Mouse (Mus musculus) liver, postnatal 0 days (tissue): Measurements from ENCODE around the gene Col5a2. TPM values are rescaled to one million over a fixed set of nuclear protein-coding genes. Genes with fewer than 3 reads are reported as not detected.

Experiments
- ATAC-seq: fragments of 200-750 bp; cut with Nextera tagmentation; 2 replicates; pipeline ENCODE4 v1.8.0; 2017; ENCODE audit warnings: mild to moderate bottlenecking, moderate library complexity
- DNase-seq: peaks from one replicate; pipeline ENCODE4 v3.0.0-alpha.2; 2016
- H3K27ac ChIP-seq: fragments of 300-500 bp; sonication (generic); 2 replicates; pipeline ENCODE4 v1.5.1; 2014; ENCODE audit warnings: antibody characterized with exemption, moderate library complexity, mild to moderate bottlenecking, low read depth
- H3K27me3 ChIP-seq: fragments of 300-500 bp; sonication (generic); 2 replicates; pipeline ENCODE4 v1.6.1; 2014; ENCODE audit warnings: low read length, control low read depth, mixed read lengths; ENCODE audit not compliant: insufficient read depth
- H3K36me3 ChIP-seq: fragments of 300-500 bp; sonication (generic); replicated peaks from 2 replicates; pipeline ENCODE4 v1.6.1; 2014; ENCODE audit warnings: mild to moderate bottlenecking, control low read depth, low read length, moderate library complexity, mixed read lengths; ENCODE audit not compliant: insufficient read depth
- H3K4me1 ChIP-seq: fragments of 300-500 bp; sonication (generic); 2 replicates; pipeline ENCODE4 v1.6.1; 2014; ENCODE audit warnings: antibody characterized with exemption, mild to moderate bottlenecking, control low read depth; ENCODE audit not compliant: insufficient read depth
- H3K4me2 ChIP-seq: fragments of 300-500 bp; sonication (generic); 2 replicates; pipeline ENCODE4 v1.6.1; 2014; ENCODE audit warnings: low read depth, mild to moderate bottlenecking, low read length, moderate library complexity, mixed read lengths
- H3K4me3 ChIP-seq: fragments of 300-500 bp; sonication (generic); 2 replicates; pipeline ENCODE4 v1.5.1; 2014; ENCODE audit warnings: low read depth, low read length
- H3K9ac ChIP-seq: fragments of 300-500 bp; sonication (generic); replicated peaks from 2 replicates; pipeline ENCODE4 v1.6.1; 2014; ENCODE audit warnings: mild to moderate bottlenecking, moderate library complexity
- H3K9me3 ChIP-seq: fragments of 300-500 bp; sonication (generic); 2 replicates; pipeline ENCODE4 v1.6.1; 2016; ENCODE audit warnings: mild to moderate bottlenecking, control low read depth, low read length, mixed read lengths
- CTCF ChIP-seq: sonication (generic); IDR thresholded peaks from 2 replicates; pipeline ENCODE4 v1.5.1; 2016; ENCODE audit warnings: antibody characterized with exemption, low read depth
- EP300 ChIP-seq: IDR thresholded peaks from 2 replicates; pipeline ENCODE4 v1.6.1; 2016; ENCODE audit warnings: antibody characterized with exemption, low read depth, mild to moderate bottlenecking
- WGBS: fragments of 180-500 bp; shearing (Covaris S2); extraction: QIAGEN DNeasy Blood & Tissue Kit; methylation state at CpG from one replicate; pipeline ENCODE4 v1.1.7; 2014; ENCODE audit not compliant: insufficient replicate concordance; 5-methylcytosine and 5-hydroxymethylcytosine counted together
- polyA plus RNA-seq: library from polyadenylated mRNA; unstranded; fragments of >200 nt; fragmentation: Nextera tagmentation; extraction: Ambion mirVana; gene quantifications from 2 replicates; pipeline ENCODE4 v1.2.1, GENCODE M21; 2015

Col5a2 gene
- polyA plus RNA-seq, 1 experiment from 2014 or later: 5.2 TPM

DNA sequence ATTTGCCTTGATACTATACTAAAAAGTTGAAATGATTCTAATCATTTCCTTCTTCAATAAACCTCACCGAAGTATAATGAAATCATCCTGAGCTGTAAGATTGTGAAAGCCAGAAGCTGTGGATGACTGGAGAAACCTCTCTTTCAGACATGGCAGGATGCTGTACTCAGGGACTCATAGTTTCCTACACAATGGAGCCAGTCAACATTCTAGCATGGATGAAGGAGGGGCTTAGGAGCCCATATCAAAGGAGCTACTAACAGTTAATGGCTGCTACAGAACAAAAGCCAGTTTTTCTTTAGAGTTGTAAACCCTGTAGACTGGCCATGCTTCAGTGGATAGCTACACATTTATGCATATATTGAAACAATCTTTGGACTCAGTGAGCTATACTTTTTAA is 12.6 kb downstream of the Col5a2 start:
- no peak overlapping the region for H3K4me3 ChIP-seq
- no peak overlapping the region for H3K4me2 ChIP-seq
- H3K9ac ChIP-seq: no peak overlapping the region
- TF ChIP-seq CTCF (no peak), EP300 (no peak)
- no peaks in the 10 kb centered on the region for H3K27me3 ChIP-seq
- no peak overlapping the region for H3K27ac ChIP-seq
- no peaks in the 10 kb centered on the region for H3K9me3 ChIP-seq
- no peak for DNase-seq
- no peaks in the 10 kb centered on the region for H3K36me3 ChIP-seq
- ATAC-seq: no peak
- WGBS: 78% methylated on average over 1 of the region's 1 CpGs
- H3K4me1 ChIP-seq: no peaks in the 10 kb centered on the region

DNA sequence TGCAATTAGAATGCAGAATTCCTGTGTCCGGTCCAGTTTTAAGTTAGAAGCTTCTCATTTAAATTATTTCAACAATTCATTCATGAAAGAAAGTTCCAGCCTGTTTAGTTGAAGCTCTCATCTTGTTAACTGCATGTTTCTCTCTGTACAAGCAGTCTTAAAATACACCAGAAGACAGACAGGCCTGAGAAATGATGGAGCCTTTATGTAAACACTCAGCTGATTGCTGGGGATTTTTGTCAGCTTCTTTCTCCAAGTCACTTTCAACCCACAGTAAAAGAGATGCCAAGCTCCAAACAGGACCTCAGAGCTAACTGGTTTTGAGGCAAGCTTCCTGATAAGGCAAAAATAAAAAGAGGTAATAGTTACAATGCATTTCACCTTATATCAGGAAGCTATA is 14.8 kb downstream of the Col5a2 start:
- no peak overlapping the region for H3K9ac ChIP-seq

DNA sequence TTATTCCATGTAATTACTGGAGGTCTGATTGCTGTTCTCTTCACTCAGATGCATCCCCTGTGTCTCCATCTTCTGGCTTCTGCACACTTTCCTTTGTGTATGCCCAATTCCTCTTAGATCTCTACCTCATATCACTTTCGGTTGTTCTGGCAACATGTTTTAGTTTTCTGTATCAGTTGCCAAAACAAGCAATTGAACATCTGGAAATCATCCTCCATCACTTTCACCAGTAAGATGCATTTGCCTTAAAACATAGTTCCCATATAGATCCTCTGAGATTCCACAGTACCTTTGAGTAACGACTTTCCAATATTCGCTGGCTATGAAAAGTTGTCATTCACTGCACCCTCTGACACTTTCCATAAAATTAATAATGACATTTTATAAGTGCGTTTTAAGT is 20.1 kb downstream of the Col5a2 start:
- no peak for ATAC-seq
- H3K4me1 ChIP-seq: no peaks in the 10 kb centered on the region
- no peaks in the 10 kb centered on the region for H3K27me3 ChIP-seq
- H3K9ac ChIP-seq: no peak overlapping the region
- TF ChIP-seq EP300: no peak
- TF ChIP-seq CTCF: no peak
- no peak overlapping the region for H3K27ac ChIP-seq
- WGBS: 81% methylated on average over 4 of the region's 4 CpGs
- no peaks in the 10 kb centered on the region for H3K9me3 ChIP-seq
- no peak overlapping the region for H3K4me3 ChIP-seq
- no peaks in the 10 kb centered on the region for H3K36me3 ChIP-seq
- no peak for DNase-seq
- H3K4me2 ChIP-seq: no peak overlapping the region

More for the DNA sequence above, 14.8 kb downstream of the Col5a2 start:
- Histone ChIP-seq H3K36me3 (no peaks in the 10 kb centered on the region), H3K4me2 (no peak overlapping the region), H3K27ac (no peak overlapping the region), H3K9me3 (no peaks in the 10 kb centered on the region), H3K27me3 (no peaks in the 10 kb centered on the region), H3K4me1 (no peaks in the 10 kb centered on the region), H3K4me3 (no peak overlapping the region)
- TF ChIP-seq CTCF: no peak
- TF ChIP-seq EP300: no peak
- DNase-seq: no peak
- no peak for ATAC-seq
- WGBS: 73% methylated on average over 1 of the region's 1 CpGs

DNA sequence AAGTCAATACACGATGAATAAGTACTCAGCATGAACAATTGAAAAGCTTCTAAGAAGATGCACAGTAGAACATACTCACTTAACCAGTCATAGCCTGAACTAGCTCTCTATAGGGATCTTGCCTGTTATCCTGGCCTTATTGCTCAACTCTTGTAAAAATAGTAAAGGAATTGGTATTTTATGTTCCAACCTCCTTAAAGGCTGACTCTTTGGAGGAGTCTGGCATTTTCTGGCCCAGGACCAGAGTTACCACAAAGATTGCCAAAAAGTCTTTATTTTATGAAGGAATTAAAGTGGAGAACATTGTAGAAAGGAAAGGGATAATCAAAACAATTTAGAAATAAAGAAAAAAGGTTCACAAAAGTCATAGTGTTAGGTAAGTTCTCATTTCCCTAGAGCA is 21.2 kb downstream of the Col5a2 start:
- H3K27me3 ChIP-seq: no peaks in the 10 kb centered on the region
- H3K4me2 ChIP-seq: no peak overlapping the region
- TF ChIP-seq CTCF (no peak), EP300 (no peak)
- no peak overlapping the region for H3K4me3 ChIP-seq
- DNase-seq (no peak), ATAC-seq (no peak)
- H3K9ac ChIP-seq: no peak overlapping the region
- no peaks in the 10 kb centered on the region for H3K4me1 ChIP-seq
- H3K9me3 ChIP-seq: no peaks in the 10 kb centered on the region
- H3K27ac ChIP-seq: no peak overlapping the region
- 60% methylated on average over 1 of the region's 1 CpGs for WGBS
- H3K36me3 ChIP-seq: no peaks in the 10 kb centered on the region

DNA sequence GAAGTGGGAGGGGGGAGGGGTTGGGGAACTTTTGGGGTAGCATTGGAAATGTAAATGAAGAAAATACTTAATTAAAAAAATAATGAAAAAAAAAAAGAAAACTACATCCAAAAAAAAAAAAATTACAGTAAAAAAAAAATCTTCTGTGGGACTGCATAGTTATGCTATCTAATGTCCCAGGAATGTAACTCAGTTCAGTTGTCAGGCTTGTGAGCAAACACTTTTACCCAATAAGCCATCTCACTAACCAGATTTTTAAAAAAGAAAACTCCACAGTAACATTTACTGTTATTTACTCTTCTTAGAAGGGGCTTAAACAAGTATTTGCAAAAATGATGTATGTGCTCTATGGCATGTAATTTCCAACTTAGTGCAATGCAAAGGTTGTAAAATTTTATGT is 24.0 kb downstream of the Col5a2 start:
- Histone ChIP-seq H3K27ac (no peak overlapping the region), H3K9me3 (no peaks in the 10 kb centered on the region), H3K36me3 (no peaks in the 10 kb centered on the region), H3K4me2 (no peak overlapping the region), H3K4me3 (no peak overlapping the region), H3K27me3 (no peaks in the 10 kb centered on the region), H3K4me1 (no peaks in the 10 kb centered on the region), H3K9ac (no peak overlapping the region)
- no peak for TF ChIP-seq EP300
- TF ChIP-seq CTCF: no peak
- no peak for ATAC-seq
- no peak for DNase-seq

DNA sequence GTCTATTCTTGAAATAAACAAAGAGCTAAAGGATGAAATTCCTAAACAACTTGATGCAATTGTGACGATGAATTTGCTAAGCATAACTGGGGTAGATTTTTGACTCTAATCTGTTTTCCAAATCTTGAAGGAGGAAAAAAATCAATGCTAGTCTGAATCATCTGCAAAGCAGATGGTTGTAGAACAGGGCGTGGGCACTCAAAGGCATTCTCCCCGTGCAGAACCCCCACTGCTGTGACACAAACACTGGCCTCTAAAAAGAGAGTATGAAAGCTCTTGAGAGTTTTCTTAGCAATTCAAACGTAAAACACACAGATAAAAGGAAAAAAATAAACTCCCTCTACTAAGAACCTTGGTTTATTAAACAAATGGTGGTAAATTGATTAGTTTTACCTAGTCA is 30.3 kb downstream of the Col5a2 start:
- Histone ChIP-seq H3K9me3 (no peaks in the 10 kb centered on the region), H3K4me3 (no peak overlapping the region), H3K27ac (no peak overlapping the region), H3K27me3 (no peaks in the 10 kb centered on the region), H3K4me2 (no peak overlapping the region), H3K36me3 (no peaks in the 10 kb centered on the region), H3K9ac (no peak overlapping the region), H3K4me1 (no peaks in the 10 kb centered on the region)
- WGBS: 59% methylated on average over 4 of the region's 4 CpGs
- no peak for DNase-seq
- no peak for ATAC-seq
- TF ChIP-seq EP300 (no peak), CTCF (no peak)

DNA sequence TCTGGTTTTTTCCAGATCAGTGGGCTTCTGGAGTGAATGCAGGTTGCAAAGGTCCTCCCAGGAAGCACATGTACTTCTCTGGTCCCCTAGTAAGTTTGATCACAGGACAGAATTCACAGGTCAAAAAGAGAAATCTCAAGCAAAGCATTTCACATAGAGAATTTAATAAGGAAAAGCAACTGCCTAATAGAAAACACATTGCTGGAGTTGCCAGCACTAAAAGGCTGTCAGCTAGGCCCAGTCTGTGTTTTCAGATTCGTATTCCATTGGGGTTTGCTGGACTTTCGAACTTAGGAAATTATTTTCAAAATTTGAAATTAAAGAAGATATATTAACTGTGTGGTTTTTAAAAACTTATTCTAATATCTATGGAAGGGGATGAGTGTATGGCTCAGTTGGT is 42.3 kb downstream of the Col5a2 start:
- H3K27me3 ChIP-seq: no peaks in the 10 kb centered on the region
- 77% methylated on average over 2 of the region's 2 CpGs for WGBS
- no peaks in the 10 kb centered on the region for H3K9me3 ChIP-seq

More for the DNA sequence above, 42.3 kb downstream of the Col5a2 start:
- H3K4me1 ChIP-seq: no peaks in the 10 kb centered on the region
- DNase-seq (no peak), ATAC-seq (no peak)
- TF ChIP-seq CTCF: no peak
- TF ChIP-seq EP300: no peak
- H3K9ac ChIP-seq: no peak overlapping the region
- no peak overlapping the region for H3K27ac ChIP-seq
- no peak overlapping the region for H3K4me3 ChIP-seq
- H3K36me3 ChIP-seq: no peaks in the 10 kb centered on the region
- H3K4me2 ChIP-seq: no peak overlapping the region
